Mouse (Mus musculus) forebrain, embryonic 14.5 days (tissue): Measurements from ENCODE around the gene Alg5. TPM values are rescaled to one million over a fixed set of nuclear protein-coding genes. Genes with fewer than 3 reads are reported as not detected.

Experiments
- ATAC-seq: fragments of 200-750 bp; cut with Nextera tagmentation; 2 replicates; pipeline ENCODE4 v1.8.0; 2017; ENCODE audit warnings: mild to moderate bottlenecking, moderate library complexity
- DNase-seq: peaks from one replicate; pipeline ENCODE4 v3.0.0-alpha.2; 2015; ENCODE audit warnings: low spot score
- H3K27ac ChIP-seq: fragments of 300-500 bp; sonication (generic); 2 replicates; pipeline ENCODE4 v1.5.1; 2014; ENCODE audit warnings: low read depth, mild to moderate bottlenecking, control low read depth, low read length, moderate library complexity
- H3K27me3 ChIP-seq: fragments of 300-500 bp; sonication (generic); replicated peaks from 2 replicates; pipeline ENCODE4 v1.6.1; 2014; ENCODE audit warnings: low read length, control low read depth, mixed read lengths; ENCODE audit not compliant: control insufficient read depth, insufficient read depth
- H3K36me3 ChIP-seq: fragments of 300-500 bp; sonication (generic); 2 replicates; pipeline ENCODE4 v1.6.1; 2014; ENCODE audit warnings: low read length, control low read depth; ENCODE audit not compliant: control insufficient read depth, insufficient read depth
- H3K4me1 ChIP-seq: fragments of 300-500 bp; sonication (generic); 2 replicates; pipeline ENCODE4 v1.6.1; 2014; ENCODE audit warnings: antibody characterized with exemption, low read length, control low read depth; ENCODE audit not compliant: control insufficient read depth, insufficient read depth
- H3K4me2 ChIP-seq: fragments of 300-500 bp; sonication (generic); 2 replicates; pipeline ENCODE4 v1.6.1; 2014; ENCODE audit warnings: mild to moderate bottlenecking, control low read depth, low read length
- H3K4me3 ChIP-seq: fragments of 300-500 bp; sonication (generic); 2 replicates; pipeline ENCODE4 v1.5.1; 2014; ENCODE audit warnings: low read depth, low read length, control low read depth
- H3K9ac ChIP-seq: fragments of 300-500 bp; sonication (generic); 2 replicates; pipeline ENCODE4 v1.6.1; 2014; ENCODE audit warnings: mild to moderate bottlenecking, low read length, control low read depth, moderate library complexity
- H3K9me3 ChIP-seq: fragments of 300-500 bp; sonication (generic); replicated peaks from 2 replicates; pipeline ENCODE4 v1.6.1; 2016; ENCODE audit warnings: low read length, control low read depth, mixed read lengths; ENCODE audit not compliant: control insufficient read depth
- WGBS: fragments of 180-500 bp; shearing (Covaris S2); extraction: QIAGEN DNeasy Blood & Tissue Kit; methylation state at CpG from one replicate; pipeline ENCODE4 v1.1.7; 2014; 5-methylcytosine and 5-hydroxymethylcytosine counted together
- polyA plus RNA-seq: library from polyadenylated mRNA; unstranded; fragments of >200 nt; fragmentation: Nextera tagmentation; extraction: Ambion mirVana; gene quantifications from 2 replicates; pipeline ENCODE4 v1.2.1, GENCODE M21; 2014

The Alg5 gene
- polyA plus RNA-seq, 1 experiment from 2014 or later, result 60.2 TPM

- Histone ChIP-seq H3K4me3 (no peak overlapping the region), H3K4me2 (no peak overlapping the region), H3K9me3 (no peaks in the 10 kb centered on the region), H3K9ac (no peak overlapping the region), H3K27ac (no peak overlapping the region), H3K36me3 (no peaks in the 10 kb centered on the region), H3K27me3 (no peaks in the 10 kb centered on the region), H3K4me1 (no peaks in the 10 kb centered on the region)
- DNase-seq (no peak), ATAC-seq (no peak)
- WGBS, result 88% methylated on average over 8 of the region's 8 CpGs
Measured at GRCm38 (mm10) chr3:54768592-54768991, 33.3 kb downstream of the Alg5 start.

GRCm38 (mm10) chr3:54769349-54770275, 34.3 kb downstream of the Alg5 start:
- H3K4me3 ChIP-seq, result no peak overlapping the region
- no peak overlapping the region for H3K4me2 ChIP-seq

DNA sequence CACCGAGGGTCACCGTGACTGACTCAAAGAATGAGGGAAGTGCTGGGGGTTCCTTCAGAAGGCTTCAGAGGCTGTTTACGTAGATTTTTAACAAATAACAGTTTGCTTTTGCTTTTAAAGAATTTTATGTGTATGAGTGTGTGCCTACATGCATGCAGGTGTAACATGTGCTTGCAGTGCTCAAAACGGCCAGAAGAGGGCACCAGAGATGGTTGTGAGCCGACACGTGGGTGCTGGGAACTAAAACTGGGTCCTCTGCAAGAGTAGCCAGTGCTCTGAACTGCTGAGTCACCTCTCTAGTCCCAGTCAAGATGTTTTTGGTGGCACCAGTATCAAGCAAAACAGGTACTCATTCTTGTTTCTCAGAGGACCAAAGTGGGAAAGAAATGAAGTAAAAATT, 38.3 kb downstream of the Alg5 start:
- no peak overlapping the region for H3K27ac ChIP-seq
- 82% methylated on average over 6 of the region's 6 CpGs for WGBS
- no peaks in the 10 kb centered on the region for H3K9me3 ChIP-seq
- no peak for DNase-seq
- no peak overlapping the region for H3K4me3 ChIP-seq
- no peaks in the 10 kb centered on the region for H3K4me1 ChIP-seq
- H3K36me3 ChIP-seq, result no peaks in the 10 kb centered on the region
- H3K4me2 ChIP-seq, result no peak overlapping the region
- no peaks in the 10 kb centered on the region for H3K27me3 ChIP-seq
- H3K9ac ChIP-seq, result no peak overlapping the region
- no peak for ATAC-seq

More at GRCm38 (mm10) chr3:54769349-54770275, 34.3 kb downstream of the Alg5 start:
- DNase-seq (no peak), ATAC-seq (no peak)
- no peaks in the 10 kb centered on the region for H3K4me1 ChIP-seq
- H3K27ac ChIP-seq, result no peak overlapping the region
- H3K27me3 ChIP-seq, result no peaks in the 10 kb centered on the region
- H3K36me3 ChIP-seq, result no peaks in the 10 kb centered on the region
- no peaks in the 10 kb centered on the region for H3K9me3 ChIP-seq
- WGBS, result 58% methylated on average over 17 of the region's 17 CpGs
- H3K9ac ChIP-seq, result no peak overlapping the region

- Histone ChIP-seq H3K36me3 (no peaks in the 10 kb centered on the region), H3K4me2 (no peak overlapping the region), H3K9me3 (no peaks in the 10 kb centered on the region), H3K27ac (no peak overlapping the region), H3K4me3 (no peak overlapping the region), H3K4me1 (no peaks in the 10 kb centered on the region), H3K9ac (no peak overlapping the region), H3K27me3 (no peaks in the 10 kb centered on the region)
- WGBS, result 68% methylated on average over 7 of the region's 7 CpGs
- no peak for ATAC-seq
- DNase-seq, result no peak
Measured at GRCm38 (mm10) chr3:54775989-54776631, 40.8 kb downstream of the Alg5 start.

DNA sequence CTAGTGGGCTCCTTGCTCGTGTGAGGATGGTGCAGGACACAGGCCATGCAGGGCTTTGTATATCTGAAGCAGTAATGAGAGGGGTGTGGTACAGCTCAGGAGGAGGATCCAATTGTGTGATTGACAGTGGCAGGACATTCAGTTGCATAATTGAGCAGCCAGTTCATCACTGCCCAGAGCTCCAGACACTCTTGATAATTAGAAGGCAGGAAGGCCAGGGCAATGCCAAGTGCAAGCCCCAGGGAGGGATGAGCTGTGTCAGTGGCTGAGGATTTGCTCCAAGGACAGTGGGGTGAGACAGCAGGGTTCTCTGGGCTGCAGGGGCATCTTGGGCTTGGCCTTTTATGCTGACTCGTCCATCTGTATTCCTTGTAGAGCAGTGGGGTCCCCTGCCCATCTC, 55.3 kb downstream of the Alg5 start:
- H3K4me2 ChIP-seq, result no peak overlapping the region
- WGBS, result 45% methylated on average over 2 of the region's 2 CpGs
- H3K9me3 ChIP-seq, result peaks cover 4% of the 10 kb centered on the region; the same call in 1 of the 2 replicates
- no peaks in the 10 kb centered on the region for H3K36me3 ChIP-seq
- no peak for DNase-seq
- H3K4me1 ChIP-seq, result no peaks in the 10 kb centered on the region
- ATAC-seq, result no peak
- no peak overlapping the region for H3K27ac ChIP-seq
- no peaks in the 10 kb centered on the region for H3K27me3 ChIP-seq
- H3K9ac ChIP-seq, result no peak overlapping the region
- no peak overlapping the region for H3K4me3 ChIP-seq

DNA sequence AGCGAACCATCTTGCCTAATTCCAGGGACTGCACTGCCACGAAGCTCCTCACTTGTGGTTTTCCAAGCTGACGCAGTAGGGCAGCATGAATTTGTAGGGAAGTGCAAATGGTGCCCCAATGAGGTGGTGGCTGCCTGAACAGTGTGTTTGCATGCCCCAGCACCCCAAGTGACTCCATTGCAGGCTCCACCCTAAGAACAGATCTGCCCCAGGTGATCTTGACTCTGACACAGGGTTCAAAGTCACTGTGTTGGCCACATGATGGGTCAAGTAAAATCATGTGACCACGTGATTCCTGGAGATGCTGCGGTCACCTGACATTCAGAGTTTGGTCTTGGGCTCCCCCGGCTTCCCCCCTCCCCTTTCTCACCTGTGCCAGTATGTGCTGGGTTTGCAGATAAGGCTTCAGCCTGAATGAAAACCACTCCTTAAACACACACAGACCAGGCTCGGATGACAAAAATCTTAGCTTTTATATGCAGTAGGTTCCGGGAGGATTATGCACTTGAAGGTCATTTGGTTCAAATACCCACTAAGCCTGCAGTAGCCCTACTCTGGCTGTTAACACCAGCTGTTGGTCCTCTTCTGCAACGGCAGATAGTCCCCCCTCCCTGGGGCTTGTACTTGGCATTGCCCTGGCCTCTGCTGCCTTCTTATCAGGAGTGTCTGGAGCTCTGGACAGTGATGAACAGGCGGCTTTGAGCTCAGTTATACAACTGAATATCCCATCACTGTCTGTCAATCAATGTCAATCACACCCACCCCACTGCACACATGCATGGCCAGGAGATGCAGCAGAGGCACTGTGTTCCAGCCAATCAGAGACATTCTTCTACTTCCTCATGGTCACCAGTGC, 56.7 kb downstream of the Alg5 start:
- no peaks in the 10 kb centered on the region for H3K27me3 ChIP-seq
- peaks cover 4% of the 10 kb centered on the region; the same call in 1 of the 2 replicates for H3K9me3 ChIP-seq
- H3K4me2 ChIP-seq, result no peak overlapping the region
- WGBS, result 80% methylated on average over 10 of the region's 10 CpGs
- H3K4me1 ChIP-seq, result no peaks in the 10 kb centered on the region
- DNase-seq, result no peak
- no peaks in the 10 kb centered on the region for H3K36me3 ChIP-seq
- H3K4me3 ChIP-seq, result no peak overlapping the region
- no peak overlapping the region for H3K27ac ChIP-seq
- ATAC-seq, result no peak
- H3K9ac ChIP-seq, result no peak overlapping the region

DNA sequence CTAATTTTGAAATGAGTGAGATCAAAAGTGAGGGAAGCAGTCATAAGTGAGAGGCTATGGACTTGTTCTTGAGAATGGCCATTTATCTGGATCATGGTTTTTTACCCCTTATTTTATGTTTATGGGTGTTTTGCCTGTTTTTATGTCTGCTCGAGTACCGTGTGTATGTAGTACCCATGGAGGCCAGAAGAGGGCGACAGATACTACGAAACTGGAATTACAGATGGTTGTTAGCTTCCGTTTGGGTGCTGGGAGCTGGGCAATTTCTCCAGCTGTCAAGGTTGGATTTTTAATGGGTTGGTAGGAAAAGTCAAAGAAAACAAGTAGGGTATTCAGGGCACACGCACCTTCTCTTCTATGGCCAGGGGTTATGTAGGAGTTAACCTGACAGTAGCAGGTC, 58.4 kb downstream of the Alg5 start:
- H3K27me3 ChIP-seq, result no peaks in the 10 kb centered on the region
- no peaks in the 10 kb centered on the region for H3K36me3 ChIP-seq
- ATAC-seq (no peak), DNase-seq (no peak)
- no peak overlapping the region for H3K4me3 ChIP-seq
- H3K9ac ChIP-seq, result no peak overlapping the region
- WGBS, result 83% methylated on average over 6 of the region's 6 CpGs
- H3K27ac ChIP-seq, result no peak overlapping the region
- no peak overlapping the region for H3K4me2 ChIP-seq
- peaks cover 4% of the 10 kb centered on the region; the same call in 1 of the 2 replicates for H3K9me3 ChIP-seq
- H3K4me1 ChIP-seq, result no peaks in the 10 kb centered on the region

DNA sequence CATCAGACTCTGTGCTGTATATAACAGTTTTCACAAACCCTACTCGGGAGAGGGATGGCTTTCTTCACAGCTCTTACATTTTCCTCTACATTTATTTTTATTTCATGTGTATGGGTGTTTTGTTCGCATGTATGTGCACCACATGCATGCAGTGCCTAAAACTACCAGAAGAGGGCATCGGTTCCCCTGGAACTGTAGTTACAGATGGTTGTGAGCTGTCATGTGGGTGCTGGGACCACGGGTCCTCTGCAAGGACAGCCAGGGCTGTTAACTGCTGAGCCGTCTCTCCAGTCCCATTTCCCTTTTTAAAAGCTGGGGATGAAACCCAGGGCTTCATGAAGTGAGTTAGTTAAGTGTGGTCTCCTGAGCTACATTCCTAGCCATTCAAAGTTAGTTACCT, 60.0 kb downstream of the Alg5 start:
- WGBS, result 97% methylated on average over 5 of the region's 5 CpGs
- peaks cover 4% of the 10 kb centered on the region; the same call in 1 of the 2 replicates for H3K9me3 ChIP-seq
- no peak overlapping the region for H3K4me2 ChIP-seq
- no peaks in the 10 kb centered on the region for H3K36me3 ChIP-seq
- H3K4me1 ChIP-seq, result no peaks in the 10 kb centered on the region
- H3K27me3 ChIP-seq, result no peaks in the 10 kb centered on the region
- H3K9ac ChIP-seq, result no peak overlapping the region
- no peak overlapping the region for H3K27ac ChIP-seq
- DNase-seq (no peak), ATAC-seq (no peak)
- H3K4me3 ChIP-seq, result no peak overlapping the region
